Mouse (Mus musculus) forebrain, embryonic 13.5 days (tissue): ENCODE measurements around the gene Mark1. TPM values are rescaled to one million over a fixed set of nuclear protein-coding genes. Genes with fewer than 3 reads are reported as not detected.

Source experiments
- ATAC-seq: fragments of 200-750 bp; cut with Nextera tagmentation; 2 replicates; pipeline ENCODE4 v1.8.0; 2017
- H3K27ac ChIP-seq: fragments of 300-500 bp; sonication (generic); 2 replicates; pipeline ENCODE4 v1.5.1; 2015; ENCODE audit warnings: inconsistent platforms, mild to moderate bottlenecking, moderate library complexity
- H3K27me3 ChIP-seq: fragments of 300-500 bp; sonication (generic); 2 replicates; pipeline ENCODE4 v1.6.1; 2015; ENCODE audit warnings: mild to moderate bottlenecking, inconsistent platforms
- H3K36me3 ChIP-seq: fragments of 300-500 bp; sonication (generic); 2 replicates; pipeline ENCODE4 v1.6.1; 2015; ENCODE audit warnings: mild to moderate bottlenecking, inconsistent platforms; ENCODE audit not compliant: poor library complexity, severe bottlenecking
- H3K4me1 ChIP-seq: fragments of 300-500 bp; sonication (generic); 2 replicates; pipeline ENCODE4 v1.6.1; 2015; ENCODE audit warnings: inconsistent platforms
- H3K4me2 ChIP-seq: fragments of 300-500 bp; sonication (generic); 2 replicates; pipeline ENCODE4 v1.6.1; 2015; ENCODE audit warnings: inconsistent platforms, mild to moderate bottlenecking, moderate library complexity
- H3K4me3 ChIP-seq: fragments of 300-500 bp; sonication (generic); 2 replicates; pipeline ENCODE4 v1.5.1; 2015; ENCODE audit warnings: mild to moderate bottlenecking, inconsistent platforms
- H3K9ac ChIP-seq: fragments of 300-500 bp; sonication (generic); 2 replicates; pipeline ENCODE4 v1.6.1; 2015; ENCODE audit warnings: mild to moderate bottlenecking, inconsistent platforms
- H3K9me3 ChIP-seq: fragments of 300-500 bp; sonication (generic); replicated peaks from 2 replicates; pipeline ENCODE4 v1.6.1; 2016; ENCODE audit warnings: inconsistent platforms
- WGBS: fragments of 180-500 bp; shearing (Covaris S2); methylation state at CpG from one replicate; pipeline ENCODE4 v1.1.7; 2015; 5-methylcytosine and 5-hydroxymethylcytosine counted together
- polyA plus RNA-seq: library from polyadenylated mRNA; unstranded; fragments of >200 nt; fragmentation: Nextera tagmentation; extraction: Ambion mirVana; gene quantifications from 2 replicates; pipeline ENCODE4 v1.2.1, GENCODE M21; 2015

The Mark1 gene
- 10.1 and 10.8 TPM in 2 replicates for polyA plus RNA-seq

GRCm38 (mm10) chr1:184999071-184999750 lies at the start of gene Mark1:
Gene Mark1, minus strand, starts transcription at chr1:184999570.
- Histone ChIP-seq H3K9ac (peak within 1 kb of the TSS; percentile 98), H3K4me1 (peaks cover 31% of the 10 kb centered on the region), H3K27ac (peak within 1 kb of the TSS; percentile 85), H3K4me2 (peak within 1 kb of the TSS; percentile 82), H3K4me3 (peak within 1 kb of the TSS; percentile 98), H3K27me3 (no peaks in the 10 kb centered on the region), H3K9me3 (no peaks in the 10 kb centered on the region), H3K36me3 (no peaks in the 10 kb centered on the region)
- 1% methylated on average over 40 of the region's 88 CpGs for WGBS
- peak; percentile 52 for ATAC-seq

GRCm38 (mm10) chr1:185047516-185048247 lies 48.3 kb upstream of the Mark1 start:
- no peak overlapping the region for H3K9ac ChIP-seq

GRCm38 (mm10) chr1:185046513-185046912 lies 47.1 kb upstream of the Mark1 start:
- WGBS: 95% methylated on average over 8 of the region's 8 CpGs
- no peak overlapping the region for H3K4me2 ChIP-seq
- ATAC-seq: no peak
- no peak overlapping the region for H3K27ac ChIP-seq
- H3K4me3 ChIP-seq: no peak overlapping the region
- no peak overlapping the region for H3K9ac ChIP-seq
- H3K36me3 ChIP-seq: no peaks in the 10 kb centered on the region
- no peaks in the 10 kb centered on the region for H3K27me3 ChIP-seq
- H3K4me1 ChIP-seq: no peaks in the 10 kb centered on the region
- no peaks in the 10 kb centered on the region for H3K9me3 ChIP-seq

More at GRCm38 (mm10) chr1:185047516-185048247, 48.3 kb upstream of the Mark1 start:
- no peaks in the 10 kb centered on the region for H3K4me1 ChIP-seq
- H3K4me2 ChIP-seq: no peak overlapping the region
- H3K4me3 ChIP-seq: no peak overlapping the region
- no peaks in the 10 kb centered on the region for H3K36me3 ChIP-seq
- H3K9me3 ChIP-seq: no peaks in the 10 kb centered on the region
- 87% methylated on average over 12 of the region's 12 CpGs for WGBS
- no peak for ATAC-seq
- H3K27ac ChIP-seq: no peak overlapping the region
- no peaks in the 10 kb centered on the region for H3K27me3 ChIP-seq

DNA sequence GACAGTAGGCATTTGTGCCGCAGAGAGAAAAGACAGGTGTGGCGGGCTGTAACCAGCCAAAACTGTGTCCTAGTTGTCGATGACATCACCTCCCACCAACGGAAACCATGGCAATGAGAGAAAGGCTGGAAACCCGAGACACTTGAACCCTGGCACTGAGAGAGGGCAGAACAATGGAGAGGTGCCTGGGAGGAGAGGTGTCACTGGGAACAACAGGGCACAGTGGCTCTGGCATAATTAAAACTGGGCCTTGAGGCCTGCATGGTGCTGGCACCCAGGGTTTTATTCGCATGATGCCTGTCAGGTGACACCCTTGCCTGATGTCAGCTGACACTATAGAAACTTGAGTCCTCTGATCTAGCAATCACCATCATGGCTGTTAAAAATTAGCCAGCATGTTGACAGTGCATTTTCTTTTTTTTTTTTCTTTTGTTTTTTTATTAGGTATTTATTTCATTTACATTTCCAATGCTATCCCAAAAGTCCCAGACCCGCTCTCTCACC lies 38.9 kb upstream of the Mark1 start:
- H3K9me3 ChIP-seq: no peaks in the 10 kb centered on the region
- no peak overlapping the region for H3K27ac ChIP-seq
- 0 out of 2 replicates have a peak, but pooled peaks cover 3% of the 10 kb centered on the region for H3K4me1 ChIP-seq
- H3K4me3 ChIP-seq: no peak overlapping the region
- WGBS: 61% methylated on average over 7 of the region's 7 CpGs
- no peak for ATAC-seq
- no peaks in the 10 kb centered on the region for H3K27me3 ChIP-seq
- H3K36me3 ChIP-seq: no peaks in the 10 kb centered on the region
- H3K4me2 ChIP-seq: no peak overlapping the region
- H3K9ac ChIP-seq: no peak overlapping the region

- 87% methylated on average over 10 of the region's 10 CpGs for WGBS
- no peak overlapping the region for H3K4me2 ChIP-seq
- H3K27ac ChIP-seq: no peak overlapping the region
- no peaks in the 10 kb centered on the region for H3K27me3 ChIP-seq
- no peaks in the 10 kb centered on the region for H3K9me3 ChIP-seq
- H3K36me3 ChIP-seq: no peaks in the 10 kb centered on the region
- no peaks in the 10 kb centered on the region for H3K4me1 ChIP-seq
- no peak for ATAC-seq
- no peak overlapping the region for H3K9ac ChIP-seq
- H3K4me3 ChIP-seq: no peak overlapping the region
These were observed 31.2 kb upstream of the Mark1 start for GRCm38 (mm10) chr1:185030565-185030964.

GRCm38 (mm10) chr1:185020429-185021168 lies 21.2 kb upstream of the Mark1 start:
- no peak for ATAC-seq
- no peaks in the 10 kb centered on the region for H3K27me3 ChIP-seq

GRCm38 (mm10) chr1:185012566-185012965 lies 13.2 kb upstream of the Mark1 start:
- H3K4me2 ChIP-seq: no peak overlapping the region
- 0 out of 2 replicates have a peak, but pooled peaks cover 2% of the 10 kb centered on the region for H3K9me3 ChIP-seq
- no peak overlapping the region for H3K4me3 ChIP-seq
- H3K27me3 ChIP-seq: no peaks in the 10 kb centered on the region
- H3K4me1 ChIP-seq: no peaks in the 10 kb centered on the region
- ATAC-seq: no peak
- no peak overlapping the region for H3K9ac ChIP-seq
- H3K27ac ChIP-seq: no peak overlapping the region
- WGBS: 87% methylated on average over 3 of the region's 3 CpGs
- no peaks in the 10 kb centered on the region for H3K36me3 ChIP-seq

More at GRCm38 (mm10) chr1:185020429-185021168, 21.2 kb upstream of the Mark1 start:
- no peaks in the 10 kb centered on the region for H3K36me3 ChIP-seq
- H3K27ac ChIP-seq: no peak overlapping the region
- H3K4me3 ChIP-seq: no peak overlapping the region
- H3K9me3 ChIP-seq: no peaks in the 10 kb centered on the region
- no peaks in the 10 kb centered on the region for H3K4me1 ChIP-seq
- H3K9ac ChIP-seq: no peak overlapping the region
- WGBS: 75% methylated on average over 13 of the region's 13 CpGs
- H3K4me2 ChIP-seq: no peak overlapping the region

DNA sequence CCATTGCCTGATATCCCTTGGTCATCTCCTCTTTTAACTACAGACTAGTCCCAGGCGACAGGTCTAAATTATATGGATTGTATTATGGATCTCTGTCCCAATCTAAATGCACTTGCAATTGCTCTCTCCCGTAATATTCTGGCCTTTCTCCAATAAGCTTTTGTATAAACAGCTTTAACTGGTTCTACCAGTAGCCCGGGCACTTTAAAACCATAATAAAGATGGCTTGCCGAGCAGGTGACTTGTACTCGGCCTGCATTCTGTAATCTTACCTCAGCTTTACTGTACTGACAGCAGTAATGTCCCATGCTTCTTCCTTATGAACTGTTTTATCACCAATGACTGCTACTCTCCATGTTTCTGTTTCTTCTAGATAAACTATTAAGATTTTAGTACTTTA lies 7.7 kb upstream of the Mark1 start:
- Histone ChIP-seq H3K9ac (no peak overlapping the region), H3K4me2 (no peak overlapping the region), H3K27me3 (no peaks in the 10 kb centered on the region), H3K27ac (no peak overlapping the region), H3K36me3 (no peaks in the 10 kb centered on the region), H3K4me3 (no peak overlapping the region), H3K4me1 (no peaks in the 10 kb centered on the region), H3K9me3 (no peaks in the 10 kb centered on the region)
- ATAC-seq: no peak
- WGBS: 82% methylated on average over 5 of the region's 5 CpGs

DNA sequence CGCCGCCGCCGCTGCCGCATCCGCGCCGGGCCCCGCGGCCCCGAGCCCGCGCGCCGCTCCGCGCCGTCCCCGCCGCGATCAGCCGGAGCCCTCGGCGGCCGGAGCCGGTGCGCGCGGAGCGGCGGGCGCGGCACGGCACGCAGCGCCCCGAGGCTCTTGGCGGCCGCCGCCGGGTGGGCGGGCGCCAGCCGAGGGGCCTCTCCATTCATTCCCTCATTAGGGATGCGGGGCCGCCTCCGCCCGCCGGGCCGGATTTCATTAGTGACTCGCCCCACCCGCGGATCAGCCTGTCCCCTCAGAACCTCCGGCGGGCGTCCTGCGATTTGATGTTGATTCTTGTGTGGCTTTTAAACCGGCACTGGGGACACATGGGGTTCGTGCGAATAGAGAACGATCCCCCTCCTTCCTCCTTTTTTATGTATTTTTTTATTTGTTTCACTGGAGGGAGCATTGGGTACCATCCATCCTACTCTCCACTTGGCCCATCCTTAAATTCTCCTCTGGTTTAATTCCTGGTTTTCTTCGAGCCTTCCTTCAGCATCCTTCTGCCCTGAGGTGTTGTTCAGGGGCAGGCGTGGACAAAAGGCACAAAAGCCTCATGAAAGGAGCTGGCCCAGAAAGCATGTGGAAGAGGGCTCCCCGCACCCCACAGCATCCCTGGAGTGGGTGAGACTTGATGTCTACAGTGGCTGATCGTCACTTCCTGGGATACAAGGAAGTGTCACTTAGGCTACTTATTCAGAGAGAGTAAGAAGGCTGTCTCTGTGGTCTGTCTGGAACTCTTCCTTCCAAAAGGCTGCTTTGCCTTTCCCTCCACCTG lies 620 bp upstream of the Mark1 start:
- Histone ChIP-seq H3K36me3 (no peaks in the 10 kb centered on the region), H3K27me3 (no peaks in the 10 kb centered on the region), H3K4me2 (peak overlapping the region; percentile 82), H3K27ac (peak overlapping the region; percentile 85), H3K9me3 (no peaks in the 10 kb centered on the region), H3K4me3 (peak overlapping the region; percentile 98), H3K9ac (peak overlapping the region; percentile 98), H3K4me1 (peaks cover 29% of the 10 kb centered on the region)
- WGBS: 1% methylated on average over 29 of the region's 65 CpGs
- peak; percentile 84 for ATAC-seq

DNA sequence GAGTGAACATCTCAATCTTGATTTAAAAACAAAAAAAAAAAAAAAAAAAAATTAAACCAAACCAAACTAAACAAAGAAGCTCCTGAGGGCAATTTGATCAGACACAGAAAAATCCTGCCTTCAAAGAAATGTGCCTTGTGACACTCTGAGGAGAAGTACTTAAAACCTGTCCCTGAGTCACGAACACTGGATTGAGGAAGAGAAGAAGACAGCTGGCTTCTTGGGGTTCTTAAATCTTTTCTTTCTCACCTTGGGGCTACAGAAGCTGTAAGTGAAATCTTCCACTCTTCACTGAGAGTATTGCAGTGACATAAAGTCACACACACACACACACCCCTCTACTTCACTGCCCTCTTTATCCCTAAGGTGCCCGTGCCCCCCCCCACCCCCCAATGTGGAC lies 739 bp downstream of the Mark1 start:
- H3K4me3 ChIP-seq: peak overlapping the region; percentile 98
- H3K27me3 ChIP-seq: no peaks in the 10 kb centered on the region
- H3K4me1 ChIP-seq: peaks cover 35% of the 10 kb centered on the region
- H3K4me2 ChIP-seq: peak overlapping the region; percentile 82
- no peaks in the 10 kb centered on the region for H3K36me3 ChIP-seq
- 4% methylated on average over 2 of the region's 2 CpGs for WGBS
- ATAC-seq: peak; percentile 11
- H3K27ac ChIP-seq: peak overlapping the region; percentile 80; the same call in 1 of the 2 replicates
- H3K9me3 ChIP-seq: no peaks in the 10 kb centered on the region
- H3K9ac ChIP-seq: peak overlapping the region; percentile 98

- Histone ChIP-seq H3K4me2 (peak overlapping the region; percentile 82), H3K9ac (peak overlapping the region; percentile 98), H3K4me1 (peaks cover 39% of the 10 kb centered on the region), H3K9me3 (no peaks in the 10 kb centered on the region), H3K4me3 (peak overlapping the region; percentile 98), H3K27me3 (no peaks in the 10 kb centered on the region), H3K27ac (no peak overlapping the region), H3K36me3 (no peaks in the 10 kb centered on the region)
- no peak for ATAC-seq
- WGBS: 20% methylated on average over 9 of the region's 9 CpGs
These were observed 1.2 kb downstream of the Mark1 start for GRCm38 (mm10) chr1:184998161-184998560.
